13 mouse cellular contexts compared by ENCODE assay signal in the genomic region with DNA sequence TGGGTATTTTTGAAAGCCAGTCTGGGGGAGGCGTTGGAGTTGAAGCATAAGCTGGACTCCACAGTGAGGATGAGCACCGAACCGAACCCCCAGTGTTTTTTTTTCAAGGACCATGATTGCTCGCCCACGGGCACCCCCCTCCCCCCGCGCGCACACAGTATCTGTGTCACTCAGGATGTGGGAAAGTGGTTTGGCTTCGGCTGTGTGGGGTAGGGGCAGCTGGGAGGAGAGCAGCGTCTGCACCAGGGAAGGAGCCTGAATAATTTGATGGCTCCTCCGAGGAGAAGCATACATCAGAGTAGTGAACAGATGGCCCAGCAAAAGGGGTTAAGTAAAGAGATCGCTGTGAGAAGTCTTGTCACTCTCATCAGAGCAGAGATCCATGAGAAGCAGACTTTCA.
DNase-seq lines count a peak whose midpoint lies in the region; ATAC-seq and TF ChIP-seq lines count a peak whose summit lies in the region.
"Had no signal": no experiment of that assay in that cellular context is flagged by ENCODE, and none has a peak within 500 bp of the region (broad histone marks: within the 10 kb centered on the region; RNA-seq: fewer than 3 reads in every experiment).

No protein-coding gene starts in this region.

- ATAC-seq in forebrain, embryonic 16.5 days: peak; percentile 79
- peak; percentile 18; the same call in 1 of the 2 replicates for ATAC-seq in midbrain, embryonic 14.5 days (ENCODE audit: low FRiP score, low TSS enrichment)
- ATAC-seq in kidney, embryonic 16.5 days (ENCODE audit: low FRiP score, low TSS enrichment): no peak
- ATAC-seq: intestine, postnatal 0 days had no signal

- no peaks in the 10 kb centered on the region for H3K27me3 ChIP-seq in forebrain, embryonic 16.5 days (replicated peaks; ENCODE audit: control insufficient read depth, insufficient read depth, low read length)
- no peaks in the 10 kb centered on the region for H3K27me3 ChIP-seq in midbrain, embryonic 14.5 days (ENCODE audit: control insufficient read depth, insufficient read depth, low read length)
- H3K27me3 ChIP-seq in kidney, embryonic 16.5 days (ENCODE audit: insufficient read depth, low read length): peaks cover 15% of the 10 kb centered on the region

- peak; percentile 66 for DNase-seq in right cerebral cortex, adult 18-20 months
- DNase-seq in right cerebral cortex, postnatal 14 days: no peak
- peak; percentile 31 for DNase-seq in midbrain, embryonic 14.5 days
- no peak for DNase-seq in gastrocnemius, adult 2 months
- no peak for DNase-seq in kidney, postnatal 4 days
- DNase-seq: cerebellum, adult 8-10 months; heart, adult 18-20 months; retina, postnatal 1 day had no signal

- H3K4me1 ChIP-seq in forebrain, embryonic 16.5 days (replicated peaks; ENCODE audit: control insufficient read depth, insufficient read depth, low read length): peaks cover 34% of the 10 kb centered on the region
- peaks cover 13% of the 10 kb centered on the region for H3K4me1 ChIP-seq in midbrain, embryonic 14.5 days (ENCODE audit: control insufficient read depth, insufficient read depth, low read length)
- H3K4me1 ChIP-seq in kidney, embryonic 16.5 days (ENCODE audit: insufficient read depth, low read length): peaks cover 7% of the 10 kb centered on the region; the same call in 1 of the 2 replicates

- H3K4me2 ChIP-seq in forebrain, embryonic 16.5 days (ENCODE audit: low read length): 0 out of 2 replicates have a peak overlapping the region, but pooled peaks have one; percentile 6
- no peak overlapping the region for H3K4me2 ChIP-seq in midbrain, embryonic 14.5 days (ENCODE audit: low read length)
- H3K4me2 ChIP-seq in kidney, embryonic 16.5 days (replicated peaks; ENCODE audit: low read depth, low read length): no peak overlapping the region

- no peak for TF ChIP-seq CTCF in gastrocnemius, adult 2 months (IDR thresholded peaks at IDR 0.05)

- H3K36me3 ChIP-seq in forebrain, embryonic 16.5 days (ENCODE audit: control insufficient read depth, insufficient read depth): no peaks in the 10 kb centered on the region
- H3K36me3 ChIP-seq in midbrain, embryonic 14.5 days (ENCODE audit: control insufficient read depth, insufficient read depth, low read length): no peaks in the 10 kb centered on the region
- no peaks in the 10 kb centered on the region for H3K36me3 ChIP-seq in kidney, embryonic 16.5 days (ENCODE audit: insufficient read depth, low read length)

- intact Hi-C loops in gastrocnemius, adult 2 months (cut with DNase I): no loop called here

- peak overlapping the region; percentile 46; the same call in 1 of the 2 replicates for H3K27ac ChIP-seq in forebrain, embryonic 16.5 days (ENCODE audit: low read length)
- no peak overlapping the region for H3K27ac ChIP-seq in midbrain, embryonic 14.5 days (replicated peaks; ENCODE audit: low read depth, low read length)
- H3K27ac ChIP-seq in gastrocnemius, adult 2 months: no peak overlapping the region
- no peak overlapping the region for H3K27ac ChIP-seq in kidney, embryonic 16.5 days (ENCODE audit: low read length)
- H3K27ac ChIP-seq: liver, embryonic 14.5 days had no signal

- no peaks in the 10 kb centered on the region for H3K9me3 ChIP-seq in forebrain, embryonic 16.5 days (ENCODE audit: control insufficient read depth, low read length)
- H3K9me3 ChIP-seq in midbrain, embryonic 14.5 days (ENCODE audit: control insufficient read depth, low read length): no peaks in the 10 kb centered on the region
- H3K9me3 ChIP-seq in kidney, embryonic 16.5 days (ENCODE audit: low read length): no peaks in the 10 kb centered on the region

- no peak overlapping the region for H3K9ac ChIP-seq in forebrain, embryonic 16.5 days (replicated peaks; ENCODE audit: low read depth, low read length)
- H3K9ac ChIP-seq in midbrain, embryonic 14.5 days (replicated peaks; ENCODE audit: low read length): no peak overlapping the region
- no peak overlapping the region for H3K9ac ChIP-seq in kidney, embryonic 16.5 days (replicated peaks; ENCODE audit: low read length)
- H3K9ac ChIP-seq: liver, embryonic 14.5 days had no signal

- 27% methylated on average over 12 of the region's 12 CpGs for WGBS in forebrain, embryonic 16.5 days
- 34% methylated on average over 12 of the region's 12 CpGs for WGBS in midbrain, embryonic 14.5 days
- WGBS in kidney, embryonic 16.5 days: 28% methylated on average over 12 of the region's 12 CpGs

- no peak overlapping the region for H3K4me3 ChIP-seq in forebrain, embryonic 16.5 days (replicated peaks; ENCODE audit: low read length)
- no peak overlapping the region for H3K4me3 ChIP-seq in midbrain, embryonic 14.5 days (replicated peaks; ENCODE audit: low read depth, low read length)
- H3K4me3 ChIP-seq in gastrocnemius, adult 2 months: no peak overlapping the region
- no peak overlapping the region for H3K4me3 ChIP-seq in kidney, embryonic 16.5 days (ENCODE audit: low read length)
- H3K4me3 ChIP-seq: erythroblast, embryonic 14.5 days had no signal

Comparison
In these comparisons a context has a peak if more than half of its experiments do, and no peak if none do; other contexts are left out.
1. DNase-seq: peak in right cerebral cortex, adult 18-20 months (single experiment) and midbrain, embryonic 14.5 days (single experiment); none in right cerebral cortex, postnatal 14 days (single experiment), gastrocnemius, adult 2 months (single experiment) and kidney, postnatal 4 days (0 of 2).